ENCODE assay signal across 8 mouse cellular contexts in the genomic region with DNA sequence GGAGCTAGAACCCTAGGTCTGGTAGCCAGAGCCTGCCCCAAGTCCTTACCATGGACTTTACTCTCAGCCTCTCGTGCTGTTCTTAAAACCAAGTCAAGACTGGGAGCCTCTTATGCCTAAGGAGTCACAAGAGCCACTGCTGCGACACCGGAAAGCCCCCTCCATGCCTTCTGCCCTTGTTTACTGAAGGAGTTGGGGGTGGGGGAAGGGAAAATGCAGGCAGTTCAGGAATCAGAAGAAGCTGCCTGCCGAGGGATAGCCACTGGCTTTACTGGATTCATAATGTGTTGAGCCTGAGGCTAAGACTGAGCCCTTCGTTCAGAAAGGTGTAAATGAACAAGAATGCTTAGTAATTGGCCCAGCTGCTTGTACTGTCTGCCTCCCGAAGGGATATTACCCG. TPM values are rescaled to one million over a fixed set of nuclear protein-coding genes. Genes with fewer than 3 reads are reported as not detected.
DNase-seq lines count a peak whose midpoint lies in the region; ATAC-seq and TF ChIP-seq lines count a peak whose summit lies in the region.

No protein-coding gene starts in this region.

- DNase-seq in heart, postnatal 36 days = no peak
- no peak for DNase-seq in hindbrain, embryonic 14.5 days (ENCODE audit: low spot score)
- no peak for DNase-seq in midbrain, embryonic 11.5 days (ENCODE audit: low spot score, missing footprints)
- no peak for DNase-seq in spleen, postnatal 14 days (ENCODE audit: low spot score in 2 of 2)
- DNase-seq in gastrocnemius, postnatal 25 days = no peak

- no peak overlapping the region for H3K27ac ChIP-seq in heart, embryonic 14.5 days (replicated peaks in 1 of 2; ENCODE audit: control insufficient read depth in 1 of 2, insufficient read depth in 1 of 2, low read depth in 2 of 2, low read length in 2 of 2)
- 0 out of 2 replicates have a peak overlapping the region, but pooled peaks have one; percentile 1 for H3K27ac ChIP-seq in bone marrow, adult 2 months (ENCODE audit: control insufficient read depth, insufficient read depth, low read depth, low read length, poor library complexity)
- peak overlapping the region; percentile 87; the same call in 1 of the 2 replicates for H3K27ac ChIP-seq in hindbrain, embryonic 14.5 days
- H3K27ac ChIP-seq in midbrain, embryonic 11.5 days (ENCODE audit: low read depth, low read length) = peak overlapping the region; percentile 40; the same call in 1 of the 2 replicates

- peak overlapping the region; percentile 99 for H3K9ac ChIP-seq in heart, embryonic 14.5 days (ENCODE audit: low read length)
- H3K9ac ChIP-seq in hindbrain, embryonic 14.5 days = peak overlapping the region; percentile 95
- H3K9ac ChIP-seq in midbrain, embryonic 11.5 days (ENCODE audit: low read length) = peak overlapping the region; percentile 98

- H3K4me3 ChIP-seq in heart, embryonic 14.5 days (ENCODE audit: control insufficient read depth in 1 of 2, insufficient read depth in 1 of 2, low read depth in 1 of 2, low read length in 2 of 2) = peak overlapping the region; percentile 73 to 92
- no peak overlapping the region for H3K4me3 ChIP-seq in bone marrow, adult 2 months (replicated peaks; ENCODE audit: control insufficient read depth, low read depth, low read length)
- H3K4me3 ChIP-seq in hindbrain, embryonic 14.5 days (replicated peaks; ENCODE audit: low read length) = peak overlapping the region; percentile 93
- peak overlapping the region; percentile 94 for H3K4me3 ChIP-seq in midbrain, embryonic 11.5 days (ENCODE audit: low read depth, low read length)

- H3K4me2 ChIP-seq in heart, embryonic 14.5 days (ENCODE audit: low read length) = peak overlapping the region; percentile 98
- peak overlapping the region; percentile 96 for H3K4me2 ChIP-seq in hindbrain, embryonic 14.5 days (replicated peaks)
- peak overlapping the region; percentile 87 for H3K4me2 ChIP-seq in midbrain, embryonic 11.5 days

- peaks cover 11% of the 10 kb centered on the region; the same call in 1 of the 2 replicates for H3K27me3 ChIP-seq in heart, embryonic 14.5 days (ENCODE audit: control insufficient read depth, insufficient read depth, low read length)
- no peaks in the 10 kb centered on the region for H3K27me3 ChIP-seq in hindbrain, embryonic 14.5 days (ENCODE audit: control insufficient read depth, insufficient read depth, low read length)
- H3K27me3 ChIP-seq in midbrain, embryonic 11.5 days (ENCODE audit: control insufficient read depth, insufficient read depth, low read length) = no peaks in the 10 kb centered on the region

- intact Hi-C loops in heart, postnatal 36 days (cut with DNase I) = loop anchor here (5.0 kb wide), 1 partner anchor 174 kb away; a partner anchor contains a TSS

- ATAC-seq in heart, embryonic 14.5 days (ENCODE audit: insufficient number of reproducible peaks, insufficient read depth, low FRiP score, low read depth) = no peak
- ATAC-seq in hindbrain, embryonic 14.5 days (ENCODE audit: low FRiP score) = no peak
- ATAC-seq in midbrain, embryonic 11.5 days (ENCODE audit: low FRiP score) = no peak
- no peak for ATAC-seq in inflammation-experienced regulatory T-cells, adult 6 months

- TF ChIP-seq POLR2A in bone marrow, adult 2 months (IDR thresholded peaks at IDR 0.05; ENCODE audit: borderline replicate concordance, control insufficient read depth, low read depth, low read length) = no peak

- no peak for TF ChIP-seq CTCF in bone marrow, adult 2 months (IDR thresholded peaks at IDR 0.05; ENCODE audit: control insufficient read depth, insufficient read depth, low read length)

- 8% methylated on average over 7 of the region's 7 CpGs for WGBS in heart, embryonic 14.5 days
- WGBS in bone marrow, adult 2 months = 46% methylated on average over 7 of the region's 7 CpGs
- 7% methylated on average over 7 of the region's 7 CpGs for WGBS in hindbrain, embryonic 14.5 days
- WGBS in midbrain, embryonic 11.5 days = 11% methylated on average over 7 of the region's 7 CpGs

- H3K36me3 ChIP-seq in heart, embryonic 14.5 days (ENCODE audit: control insufficient read depth, insufficient read depth, low read length) = peaks cover 21% of the 10 kb centered on the region
- peaks cover 20% of the 10 kb centered on the region for H3K36me3 ChIP-seq in hindbrain, embryonic 14.5 days (replicated peaks; ENCODE audit: control insufficient read depth, insufficient read depth)
- H3K36me3 ChIP-seq in midbrain, embryonic 11.5 days (ENCODE audit: control insufficient read depth, insufficient read depth, low read length) = peaks cover 6% of the 10 kb centered on the region; the same call in 1 of the 2 replicates

- peaks cover 25 to 43% of the 10 kb centered on the region in 2 experiments for H3K4me1 ChIP-seq in heart, embryonic 14.5 days (ENCODE audit: control insufficient read depth in 2 of 2, insufficient read depth in 2 of 2, low read length in 2 of 2)
- H3K4me1 ChIP-seq in bone marrow, adult 2 months (ENCODE audit: control insufficient read depth, insufficient read depth, low read length) = peaks cover 9% of the 10 kb centered on the region
- H3K4me1 ChIP-seq in hindbrain, embryonic 14.5 days (replicated peaks; ENCODE audit: control insufficient read depth, insufficient read depth, low read length) = peaks cover 26% of the 10 kb centered on the region
- peaks cover 19% of the 10 kb centered on the region for H3K4me1 ChIP-seq in midbrain, embryonic 11.5 days (ENCODE audit: control insufficient read depth, insufficient read depth, low read length)

- no peaks in the 10 kb centered on the region for H3K9me3 ChIP-seq in heart, embryonic 14.5 days (ENCODE audit: control insufficient read depth, low read length)
- no peaks in the 10 kb centered on the region for H3K9me3 ChIP-seq in hindbrain, embryonic 14.5 days (ENCODE audit: control insufficient read depth, low read length)
- H3K9me3 ChIP-seq in midbrain, embryonic 11.5 days (ENCODE audit: control insufficient read depth, low read length) = no peaks in the 10 kb centered on the region

RNA-seq across cellular contexts. Expression of a gene that starts 0.4 kb away (rescaled TPM):
- polyA plus RNA-seq in heart, embryonic 14.5 days (2014; fragmentation: Nextera tagmentation; extraction: Ambion mirVana) = 62.4 and 65.4 TPM in 2 replicates
- 10 to 100 TPM; 27.9 TPM for total RNA-seq in heart, postnatal 36 days (2021)
- 16.1 and 18.5 TPM in 2 replicates for polyA plus RNA-seq in bone marrow, adult 2 months (2011; ENCODE audit: insufficient read depth, insufficient read length, low replicate concordance, missing spikeins)
- polyA plus RNA-seq in hindbrain, embryonic 14.5 days (2014; fragmentation: Nextera tagmentation; extraction: Ambion mirVana) = 91.1 and 95.5 TPM in 2 replicates
- 85.4 and 91.8 TPM in 2 replicates for polyA plus RNA-seq in midbrain, embryonic 11.5 days (2014; fragmentation: Nextera tagmentation; extraction: Ambion mirVana)
- polyA plus RNA-seq in inflammation-experienced regulatory T-cells, adult 6 months (2017; shearing (Covaris generic)) = 10 to 100 TPM; 43.9 to 55.0 (median 52.0) TPM
- total RNA-seq in gastrocnemius, postnatal 25 days (2021) = 10 to 100 TPM; 25.6 to 28.2 TPM

RNA-seq across cellular contexts. Expression of a gene that starts 29.7 kb away (rescaled TPM):
- 11.0 and 13.2 TPM in 2 replicates for polyA plus RNA-seq in heart, embryonic 14.5 days (2014; fragmentation: Nextera tagmentation; extraction: Ambion mirVana)
- total RNA-seq in heart, postnatal 36 days (2021) = 10 to 100 TPM in 1 of 2 experiments, 1 to 10 TPM in 1; 4.4 to 12.0 TPM
- 5.7 and 7.9 TPM in 2 replicates for polyA plus RNA-seq in bone marrow, adult 2 months (2011; ENCODE audit: insufficient read depth, insufficient read length, low replicate concordance, missing spikeins)
- polyA plus RNA-seq in hindbrain, embryonic 14.5 days (2014; fragmentation: Nextera tagmentation; extraction: Ambion mirVana) = 13.7 and 14.4 TPM in 2 replicates
- polyA plus RNA-seq in midbrain, embryonic 11.5 days (2014; fragmentation: Nextera tagmentation; extraction: Ambion mirVana) = 9.0 and 9.8 TPM in 2 replicates
- polyA plus RNA-seq in inflammation-experienced regulatory T-cells, adult 6 months (2017; shearing (Covaris generic)) = 10 to 100 TPM in 1 of 3 experiments, 1 to 10 TPM in 2; 8.1 to 12.1 (median 9.6) TPM
- total RNA-seq in gastrocnemius, postnatal 25 days (2021) = 1 to 10 TPM; 2.2 to 3.4 TPM

Comparison
In these comparisons a context has a peak if more than half of its experiments do, and no peak if none do; other contexts are left out.
1. H3K27ac ChIP-seq: peak in bone marrow, adult 2 months (single experiment), hindbrain, embryonic 14.5 days (single experiment) and midbrain, embryonic 11.5 days (single experiment); none in heart, embryonic 14.5 days (0 of 2).
2. Peak in every context shown above with its lines, with median percentiles within 50 percentile points of each other: H3K4me2 ChIP-seq and H3K9ac ChIP-seq.